Mouse (Mus musculus) intestine, embryonic 14.5 days (tissue): ENCODE results near the gene Slc48a1. TPM values are rescaled to one million over a fixed set of nuclear protein-coding genes. Genes with fewer than 3 reads are reported as not detected.

Experiments used
- ATAC-seq: fragments of 200-750 bp; cut with Nextera tagmentation; replicated peaks from 2 replicates; pipeline ENCODE4 v1.8.0; 2017; ENCODE audit warnings: low read depth, moderate number of reproducible peaks, moderate TSS enrichment, moderate library complexity; ENCODE audit not compliant: low FRiP score, low TSS enrichment
- DNase-seq: peaks from one replicate; pipeline ENCODE4 v3.0.0-alpha.2; 2018; ENCODE audit warnings: low spot score
- H3K27ac ChIP-seq: fragments of 300-500 bp; sonication (generic); 2 replicates; pipeline ENCODE4 v1.5.1; 2014; ENCODE audit warnings: low read depth, mild to moderate bottlenecking, control low read depth
- H3K27me3 ChIP-seq: fragments of 300-500 bp; sonication (generic); replicated peaks from 2 replicates; pipeline ENCODE4 v1.6.1; 2014; ENCODE audit warnings: low read length, control low read depth; ENCODE audit not compliant: control insufficient read depth, insufficient read depth
- H3K36me3 ChIP-seq: fragments of 300-500 bp; sonication (generic); 2 replicates; pipeline ENCODE4 v1.6.1; 2014; ENCODE audit warnings: low read length, control low read depth; ENCODE audit not compliant: control insufficient read depth, insufficient read depth
- H3K4me1 ChIP-seq: fragments of 300-500 bp; sonication (generic); replicated peaks from 2 replicates; pipeline ENCODE4 v1.6.1; 2014; ENCODE audit warnings: low read length, control low read depth, mixed read lengths; ENCODE audit not compliant: control insufficient read depth, insufficient read depth
- H3K4me2 ChIP-seq: fragments of 300-500 bp; sonication (generic); 2 replicates; pipeline ENCODE4 v1.6.1; 2014; ENCODE audit warnings: low read length
- H3K4me3 ChIP-seq: fragments of 300-500 bp; sonication (generic); 2 replicates; pipeline ENCODE4 v1.5.1; 2014; ENCODE audit warnings: low read depth, low read length, control low read depth, mixed read lengths
- H3K9ac ChIP-seq: fragments of 300-500 bp; sonication (generic); 2 replicates; pipeline ENCODE4 v1.6.1; 2014; ENCODE audit warnings: mild to moderate bottlenecking, low read length
- H3K9me3 ChIP-seq: fragments of 300-500 bp; sonication (generic); 2 replicates; pipeline ENCODE4 v1.6.1; 2016; ENCODE audit warnings: low read length, control low read depth; ENCODE audit not compliant: control insufficient read depth
- WGBS: fragments of 180-500 bp; shearing (Covaris S2); extraction: QIAGEN DNeasy Blood & Tissue Kit; methylation state at CpG from one replicate; pipeline ENCODE4 v1.1.7; 2014; 5-methylcytosine and 5-hydroxymethylcytosine counted together
- polyA plus RNA-seq: library from polyadenylated mRNA; unstranded; fragments of >200 nt; fragmentation: Nextera tagmentation; extraction: Ambion mirVana; gene quantifications from 2 replicates; pipeline ENCODE4 v1.2.1, GENCODE M21; 2014

Slc48a1 gene
- polyA plus RNA-seq, 1 experiment from 2014 or later, result 22.5 TPM

DNA sequence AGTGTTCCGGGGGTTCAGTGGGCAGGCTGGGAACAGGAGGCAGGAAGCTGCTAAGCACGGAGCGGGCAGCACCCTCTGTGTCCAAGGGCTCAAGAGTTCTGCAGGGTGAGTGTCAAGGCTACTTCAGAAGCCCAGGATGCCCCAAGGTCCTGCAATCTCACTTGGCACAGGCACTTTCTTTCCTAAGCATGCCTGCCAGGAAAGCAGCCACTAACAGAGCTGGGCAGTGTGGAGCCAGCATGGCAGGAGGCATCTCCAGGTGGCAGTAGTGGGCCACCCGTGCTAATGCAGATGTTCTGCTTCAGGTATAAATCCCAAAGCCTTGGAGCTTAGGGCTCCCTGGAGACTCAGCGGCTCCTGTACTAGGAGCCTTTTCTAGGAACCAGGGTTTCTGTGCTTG is 31.6 kb downstream of the Slc48a1 start:
- H3K9ac ChIP-seq, result no peak overlapping the region
- H3K4me3 ChIP-seq, result no peak overlapping the region
- no peaks in the 10 kb centered on the region for H3K27me3 ChIP-seq
- H3K4me1 ChIP-seq, result peaks cover 20% of the 10 kb centered on the region
- peaks cover 56% of the 10 kb centered on the region for H3K36me3 ChIP-seq
- no peak overlapping the region for H3K4me2 ChIP-seq
- no peak overlapping the region for H3K27ac ChIP-seq
- H3K9me3 ChIP-seq, result no peaks in the 10 kb centered on the region
- 83% methylated on average over 5 of the region's 5 CpGs for WGBS
- ATAC-seq, result no peak
- DNase-seq, result no peak

GRCm38 (mm10) chr15:97810399-97810798 is 32.1 kb downstream of the Slc48a1 start:
- Histone ChIP-seq H3K4me2 (no peak overlapping the region), H3K27ac (no peak overlapping the region), H3K4me1 (peaks cover 20% of the 10 kb centered on the region), H3K27me3 (no peaks in the 10 kb centered on the region), H3K4me3 (no peak overlapping the region), H3K36me3 (peaks cover 52% of the 10 kb centered on the region), H3K9me3 (no peaks in the 10 kb centered on the region), H3K9ac (no peak overlapping the region)
- ATAC-seq (no peak), DNase-seq (no peak)
- 92% methylated on average over 5 of the region's 5 CpGs for WGBS

DNA sequence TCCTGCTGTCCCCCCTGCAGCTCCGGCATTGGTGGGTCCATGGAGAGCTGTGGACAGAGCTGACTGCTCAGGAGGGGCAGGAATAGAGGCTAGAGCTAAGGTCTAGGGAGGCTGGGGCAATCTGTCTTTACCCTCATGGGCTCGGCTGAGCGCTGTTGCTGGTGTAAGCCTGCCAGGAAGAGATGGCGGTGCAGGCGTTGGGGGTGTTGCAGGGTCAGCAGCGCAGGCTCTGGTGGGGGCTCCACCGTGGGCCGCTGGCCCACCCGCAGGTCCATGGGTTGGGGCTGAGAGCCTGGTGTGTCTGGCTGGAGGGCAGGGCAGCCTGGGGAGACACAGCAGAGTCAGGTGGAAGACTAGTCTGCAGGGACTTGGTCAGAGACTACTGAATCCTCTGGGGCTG is 33.0 kb downstream of the Slc48a1 start:
- no peak overlapping the region for H3K9ac ChIP-seq
- WGBS, result 87% methylated on average over 9 of the region's 9 CpGs
- no peak overlapping the region for H3K4me2 ChIP-seq
- H3K27ac ChIP-seq, result no peak overlapping the region
- no peak for ATAC-seq
- no peaks in the 10 kb centered on the region for H3K9me3 ChIP-seq
- peaks cover 20% of the 10 kb centered on the region for H3K4me1 ChIP-seq
- peaks cover 44% of the 10 kb centered on the region for H3K36me3 ChIP-seq
- no peak for DNase-seq
- H3K4me3 ChIP-seq, result no peak overlapping the region
- H3K27me3 ChIP-seq, result no peaks in the 10 kb centered on the region

GRCm38 (mm10) chr15:97812126-97812525 is 33.8 kb downstream of the Slc48a1 start:
- Histone ChIP-seq H3K27ac (no peak overlapping the region), H3K4me3 (no peak overlapping the region), H3K27me3 (no peaks in the 10 kb centered on the region), H3K36me3 (peaks cover 36% of the 10 kb centered on the region), H3K9me3 (no peaks in the 10 kb centered on the region), H3K9ac (no peak overlapping the region), H3K4me1 (peaks cover 20% of the 10 kb centered on the region), H3K4me2 (no peak overlapping the region)
- DNase-seq (no peak), ATAC-seq (no peak)
- 79% methylated on average over 6 of the region's 6 CpGs for WGBS

- no peak overlapping the region for H3K9ac ChIP-seq
- no peak overlapping the region for H3K4me2 ChIP-seq
- 63% methylated on average over 7 of the region's 7 CpGs for WGBS
- DNase-seq (no peak), ATAC-seq (no peak)
- no peaks in the 10 kb centered on the region for H3K27me3 ChIP-seq
- peaks cover 20% of the 10 kb centered on the region for H3K4me1 ChIP-seq
- H3K4me3 ChIP-seq, result no peak overlapping the region
- no peaks in the 10 kb centered on the region for H3K9me3 ChIP-seq
- peaks cover 29% of the 10 kb centered on the region for H3K36me3 ChIP-seq
- H3K27ac ChIP-seq, result no peak overlapping the region; the same call in 1 of the 2 replicates
These were observed 34.6 kb downstream of the Slc48a1 start for GRCm38 (mm10) chr15:97812875-97813274.

DNA sequence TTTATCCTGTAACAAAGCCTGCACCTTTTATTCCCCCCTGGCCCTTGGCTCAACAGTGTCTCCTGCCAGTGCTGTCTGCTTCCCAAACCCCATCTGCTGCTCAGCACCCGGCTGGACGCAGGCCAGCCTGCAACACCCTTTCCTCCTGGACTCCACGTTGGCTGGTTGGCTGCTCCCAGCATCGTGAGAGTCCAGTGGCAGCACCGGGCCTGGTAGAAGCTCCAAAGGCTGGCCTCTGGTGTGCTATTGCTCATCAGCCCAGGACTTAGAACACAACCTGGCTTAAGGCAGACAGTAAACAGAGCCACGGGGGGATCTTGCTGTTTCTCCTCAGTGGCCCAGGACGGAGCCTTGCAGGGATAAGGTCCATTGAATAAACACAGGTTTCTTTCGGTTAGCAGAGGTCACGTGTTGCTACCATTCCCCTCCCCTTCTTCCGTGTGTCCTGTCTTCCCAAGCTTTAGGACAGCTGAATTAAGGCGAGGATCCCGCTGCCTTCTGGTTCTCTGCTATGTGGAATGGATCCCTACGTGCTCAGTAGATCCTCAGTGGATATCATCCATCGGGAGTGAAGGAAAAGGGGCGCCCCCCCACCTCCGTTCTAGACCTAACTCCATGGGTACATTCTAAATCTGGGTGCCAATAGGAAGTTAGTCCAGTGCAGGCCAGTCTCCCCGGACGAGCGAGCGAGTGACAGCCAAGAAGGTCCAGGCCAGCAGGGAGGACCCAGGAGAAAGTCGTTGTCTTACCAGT is 35.3 kb downstream of the Slc48a1 start:
- Histone ChIP-seq H3K9me3 (no peaks in the 10 kb centered on the region), H3K4me2 (peak overlapping the region; percentile 20), H3K27ac (peak overlapping the region; percentile 59; the same call in 1 of the 2 replicates), H3K27me3 (no peaks in the 10 kb centered on the region), H3K4me3 (no peak overlapping the region), H3K4me1 (peaks cover 20% of the 10 kb centered on the region), H3K36me3 (peaks cover 23% of the 10 kb centered on the region), H3K9ac (no peak overlapping the region)
- DNase-seq, result no peak
- WGBS, result 32% methylated on average over 21 of the region's 21 CpGs
- ATAC-seq, result peak; percentile 34

DNA sequence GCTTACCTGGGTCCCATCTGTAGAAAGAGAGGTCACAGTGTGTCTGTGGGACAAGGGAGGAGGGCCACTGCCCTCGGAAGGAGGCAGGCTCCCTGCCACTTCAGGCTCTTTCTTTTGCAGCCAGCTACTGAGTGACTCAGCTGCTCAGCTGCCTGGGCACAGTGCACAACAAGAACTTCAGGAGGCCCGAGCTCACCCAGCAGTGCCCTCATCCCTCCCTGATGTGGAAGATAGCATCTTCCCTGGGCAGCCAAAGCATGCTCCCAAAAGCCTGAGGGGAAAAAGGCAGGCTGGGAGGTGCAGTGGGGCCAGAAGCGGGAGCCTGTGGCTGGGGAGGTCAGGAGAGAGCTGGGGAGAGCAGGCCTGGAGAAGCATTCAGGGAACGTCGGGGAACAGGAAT is 36.4 kb downstream of the Slc48a1 start:
- Histone ChIP-seq H3K4me1 (peaks cover 20% of the 10 kb centered on the region), H3K27me3 (no peaks in the 10 kb centered on the region), H3K9me3 (no peaks in the 10 kb centered on the region), H3K27ac (no peak overlapping the region), H3K36me3 (peaks cover 13% of the 10 kb centered on the region), H3K4me3 (no peak overlapping the region), H3K4me2 (no peak overlapping the region), H3K9ac (no peak overlapping the region)
- ATAC-seq, result no peak
- no peak for DNase-seq
- WGBS, result 48% methylated on average over 5 of the region's 5 CpGs

DNA sequence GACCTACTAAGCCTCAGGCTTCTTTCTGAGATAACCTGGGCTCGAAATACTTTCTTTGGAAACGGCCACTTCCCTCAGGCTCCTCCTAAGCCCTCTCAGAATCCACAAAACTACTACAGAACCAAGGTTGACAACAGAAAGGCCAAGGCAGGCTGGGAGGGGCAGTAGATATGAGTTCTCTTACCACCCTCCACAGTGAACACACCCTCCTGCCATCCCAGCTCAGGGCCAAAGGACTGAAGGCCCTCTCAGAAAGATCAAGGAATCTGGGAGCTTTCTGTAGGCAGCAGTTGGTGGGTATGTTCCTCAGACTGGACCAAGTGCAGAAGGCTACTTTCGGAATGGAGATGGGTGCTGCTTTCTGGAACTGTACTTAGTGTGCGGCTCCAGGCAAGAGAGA is 36.9 kb downstream of the Slc48a1 start:
- Histone ChIP-seq H3K4me1 (peaks cover 20% of the 10 kb centered on the region), H3K36me3 (peaks cover 7% of the 10 kb centered on the region), H3K4me2 (no peak overlapping the region), H3K27ac (no peak overlapping the region), H3K9ac (no peak overlapping the region), H3K4me3 (no peak overlapping the region), H3K9me3 (no peaks in the 10 kb centered on the region), H3K27me3 (no peaks in the 10 kb centered on the region)
- 95% methylated on average over 4 of the region's 4 CpGs for WGBS
- DNase-seq (no peak), ATAC-seq (no peak)
